Mouse (Mus musculus) T-cell, adult 66 days (primary cell): ENCODE measurements around the gene Rps29. TPM values are rescaled to one million over a fixed set of nuclear protein-coding genes. Genes with fewer than 3 reads are reported as not detected.

ENCODE experiments used
- total RNA-seq, 2 experiments: library from RNA; stranded (reverse); gene quantifications; 3 replicates in 1 of 2; 4 replicates in 1 of 2; pipeline ENCODE4 v1.2.4; 2023

The Rps29 gene
- total RNA-seq: 1,000 to 10,000 TPM; 6,548 to 6,963 TPM

DNA sequence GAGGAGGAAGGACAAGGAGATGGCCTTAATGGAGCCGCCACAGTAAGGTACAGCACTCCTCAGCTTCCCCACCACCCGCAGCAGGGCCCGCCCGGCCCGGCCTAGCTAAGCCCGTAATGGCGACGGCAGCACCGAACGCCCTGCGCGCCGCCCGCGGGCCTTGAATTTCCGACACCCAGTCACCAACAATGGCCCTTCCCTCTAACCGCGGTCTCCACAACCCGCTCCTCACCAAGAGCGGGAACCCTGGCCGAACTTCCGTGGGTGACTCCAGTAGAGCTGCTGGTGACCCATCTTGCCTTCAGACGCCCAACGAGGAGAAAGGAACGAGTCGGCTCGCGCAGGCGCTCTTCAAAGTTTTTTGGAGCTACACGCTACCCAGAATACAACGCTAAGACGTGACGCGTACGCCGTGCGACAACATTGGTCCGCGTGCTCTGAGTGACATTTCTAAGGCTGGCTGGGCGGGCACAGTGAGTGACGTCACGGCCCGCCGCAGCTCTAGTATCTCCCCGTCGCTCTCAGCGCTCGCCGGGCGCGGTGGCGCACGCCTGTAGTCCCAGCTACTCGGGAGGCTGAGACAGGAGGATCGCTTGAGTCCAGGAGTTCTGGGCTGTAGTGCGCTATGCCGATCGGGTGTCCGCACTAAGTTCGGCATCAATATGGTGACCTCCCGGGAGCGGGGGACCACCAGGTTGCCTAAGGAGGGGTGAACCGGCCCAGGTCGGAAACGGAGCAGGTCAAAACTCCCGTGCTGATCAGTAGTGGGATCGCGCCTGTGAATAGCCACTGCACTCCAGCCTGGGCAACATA is at the start of gene Rps29:
TSS of gene Rps29 (minus strand) at position 422 of the 813 bp plus-strand sequence.

DNA sequence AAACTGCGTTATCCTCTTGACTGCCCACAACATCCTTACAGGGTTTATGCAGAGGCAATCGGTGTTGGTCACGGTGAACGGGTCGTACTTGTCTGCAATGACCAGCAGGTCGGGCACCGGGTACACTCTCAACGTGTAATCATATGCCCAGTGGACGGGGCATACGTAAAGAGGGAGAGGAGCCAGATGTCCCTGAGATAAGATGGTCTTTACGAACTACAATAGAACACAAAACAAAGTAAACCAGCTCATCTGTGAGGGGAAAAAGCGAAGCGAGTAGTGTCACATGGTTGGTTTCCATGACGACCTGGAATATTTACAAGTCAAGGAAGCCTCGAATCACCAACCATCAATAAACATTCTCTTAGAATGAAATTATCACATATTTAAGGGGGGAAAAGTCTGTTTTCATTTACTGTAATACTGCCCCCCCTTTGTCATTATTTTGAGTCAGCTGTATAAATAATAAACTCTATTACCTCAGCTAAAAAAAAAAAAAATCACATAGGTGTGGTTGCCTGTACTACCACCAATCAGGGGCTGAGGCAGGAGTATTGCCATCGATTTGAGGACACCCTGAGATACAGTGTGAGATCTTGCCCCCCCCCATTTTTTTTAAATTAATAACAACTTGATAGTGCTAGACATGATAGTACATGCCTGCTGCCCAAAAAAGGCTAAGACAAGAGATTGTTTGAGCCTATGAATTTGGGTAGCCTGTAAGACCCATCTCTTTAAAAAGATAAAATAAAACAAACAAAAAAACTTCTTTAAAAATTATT is 45.3 kb upstream of the Rps29 start, which contains the start of gene Gm49384:
TSS of gene Gm49384 (minus strand) at position 216 of the 782 bp plus-strand sequence.

DNA sequence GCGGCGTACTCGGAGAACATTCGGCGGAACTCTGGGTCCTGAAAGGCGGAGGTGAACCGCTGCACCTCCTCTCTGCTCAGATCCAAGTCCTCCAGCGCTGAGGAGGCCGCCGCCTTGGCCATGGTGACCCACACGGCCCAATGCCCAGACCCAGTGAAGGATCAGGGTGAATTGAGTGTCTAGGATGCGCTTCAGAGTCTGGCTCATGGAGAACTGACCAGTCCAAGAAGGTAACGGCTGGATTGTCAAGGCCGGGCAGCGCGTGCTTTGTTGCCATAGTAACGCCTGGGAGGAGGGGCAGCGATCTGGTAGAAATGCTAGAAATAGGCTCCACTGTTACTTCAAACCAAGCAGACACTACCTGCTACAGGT is 39.2 kb upstream of the Rps29 start, which contains the start of gene Dnaaf2:
TSS of gene Dnaaf2 (minus strand) at position 266 of the 372 bp plus-strand sequence.

DNA sequence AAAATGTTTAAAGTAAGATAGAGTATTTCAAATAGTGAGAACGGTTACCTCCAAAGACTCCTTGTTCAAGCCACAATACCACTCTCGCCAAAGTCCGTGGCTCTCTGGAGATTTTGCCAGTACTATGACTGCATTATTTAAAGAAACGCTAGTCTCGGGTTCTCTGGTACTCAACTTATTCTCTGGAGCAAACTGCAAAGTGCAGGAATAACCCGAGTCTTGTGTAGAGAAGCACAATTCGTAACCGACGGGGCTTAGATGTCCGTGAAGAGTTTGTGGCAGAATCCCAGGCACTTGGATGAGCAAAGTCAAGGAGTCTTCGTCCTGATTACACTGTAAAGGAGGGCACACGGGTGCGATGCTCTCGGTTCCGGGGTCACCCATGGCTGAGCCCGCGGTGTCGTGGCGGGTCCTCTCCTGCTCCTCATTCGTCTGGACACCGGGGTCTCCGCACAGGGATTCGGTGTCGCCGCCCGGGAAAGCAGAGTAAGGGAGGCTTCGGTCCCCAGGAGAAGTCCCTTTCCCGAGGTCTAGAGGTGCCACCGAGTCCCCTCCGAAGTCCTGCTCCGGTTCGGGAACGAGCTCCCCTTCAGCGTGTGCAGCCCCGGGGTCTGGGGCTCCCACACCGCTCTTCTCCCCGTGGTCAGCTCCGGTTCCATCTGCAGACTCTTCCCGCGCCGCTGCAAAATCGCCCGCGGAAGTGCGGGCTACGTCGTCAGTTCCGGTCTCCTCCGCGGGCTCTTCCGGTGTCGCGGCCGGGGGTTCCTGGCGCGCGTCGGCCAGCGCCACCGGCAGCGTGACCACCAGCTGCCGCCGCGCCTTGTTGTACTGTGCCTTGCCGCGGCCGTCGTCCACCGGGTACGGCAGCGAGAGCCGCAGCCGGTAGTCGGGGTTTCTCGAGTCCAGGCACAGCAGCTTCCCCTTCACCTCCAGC is 37.7 kb upstream of the Rps29 start, which contains the start of gene Gm49383:
TSS of gene Gm49383 (minus strand) at position 661 of the 934 bp plus-strand sequence.

DNA sequence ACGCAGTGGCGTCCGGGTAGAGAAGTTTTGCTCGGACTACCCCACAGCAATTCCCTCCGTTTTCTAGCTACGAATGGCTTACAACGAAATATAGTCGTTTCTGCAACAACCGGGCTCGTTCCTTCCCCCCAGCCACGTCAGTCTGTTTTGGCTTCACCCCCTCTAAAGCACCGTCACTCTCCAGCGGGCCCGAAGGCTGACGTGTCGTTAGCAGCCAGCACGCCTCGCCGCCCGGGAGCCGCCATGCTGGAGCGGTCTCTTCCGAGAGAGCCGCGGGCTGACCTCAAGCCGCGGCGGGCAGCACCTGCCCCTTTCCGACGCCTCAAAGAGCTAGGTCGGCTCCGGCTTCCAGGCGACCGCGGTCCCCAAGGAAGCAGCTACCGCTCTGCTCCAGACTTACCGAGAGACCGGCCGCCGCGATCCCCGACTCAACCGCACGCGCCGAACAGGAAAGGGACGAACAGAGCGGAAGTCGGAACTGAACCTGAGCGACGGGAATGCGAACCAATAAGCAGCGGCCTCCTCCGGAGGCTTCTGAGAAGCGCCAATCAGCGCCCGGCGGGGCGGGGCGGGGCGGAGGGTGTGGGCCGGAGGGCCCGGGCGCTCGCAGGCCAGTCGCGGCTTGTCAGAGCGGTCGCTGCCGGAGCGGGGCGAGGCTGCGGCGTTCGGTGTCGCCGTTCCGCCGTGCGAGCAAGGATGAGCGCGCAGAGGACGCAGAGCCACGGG is 24.8 kb upstream of the Rps29 start, which contains the start of the genes Rpl36al and Mgat2:
TSS of gene Rpl36al (minus strand) at position 501 of the 726 bp plus-strand sequence.
TSS of gene Mgat2 (plus strand) at position 575 of the 726 bp plus-strand sequence.

DNA sequence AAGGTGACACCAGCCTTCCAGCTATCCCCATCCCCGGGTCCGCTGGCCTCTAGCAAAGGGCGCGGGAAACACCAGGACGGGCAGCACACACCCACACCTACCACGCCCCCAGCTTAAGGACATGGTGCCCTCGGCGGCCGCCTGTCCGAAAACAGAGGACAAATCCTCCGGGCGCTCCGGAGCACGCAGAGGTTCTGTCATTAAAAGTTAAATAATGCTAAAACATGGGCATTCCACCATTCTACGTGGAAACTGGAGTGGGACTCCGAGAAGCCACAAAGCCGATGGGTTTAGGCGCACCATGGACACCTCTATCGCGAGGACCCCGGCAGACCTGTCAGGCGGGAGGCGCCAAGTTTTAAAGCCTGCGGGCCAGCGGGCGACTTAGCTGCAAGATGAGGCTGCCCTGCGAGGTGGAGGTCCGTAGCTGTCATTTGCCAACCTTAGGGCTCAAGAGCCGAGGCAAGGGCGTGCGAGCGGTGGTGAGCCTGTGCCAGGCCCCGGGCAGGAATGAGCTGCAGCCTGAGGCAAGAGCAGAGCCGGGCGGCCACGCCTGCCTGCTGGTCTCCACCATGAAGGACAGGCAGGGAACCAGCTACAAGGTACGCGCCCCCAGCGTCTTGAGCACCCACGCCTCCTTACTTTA is 9.6 kb upstream of the Rps29 start, which contains the start of gene Lrr1:
TSS of gene Lrr1 (plus strand) at position 354 of the 646 bp plus-strand sequence.

Other genes starting within 250 kb of the Rps29 start
- not detected for gene Lrr1, start 9.6 kb upstream of the Rps29 start, total RNA-seq
- 100 to 1,000 TPM; 458 to 505 TPM for gene Rpl36al, start 24.9 kb upstream of the Rps29 start, total RNA-seq
- gene Mgat2, start 25.0 kb upstream of the Rps29 start, total RNA-seq: 10 to 100 TPM; 36.3 to 42.5 TPM
- 10 to 100 TPM; 12.6 to 12.9 TPM for gene Gm49383, start 37.9 kb upstream of the Rps29 start, total RNA-seq
- gene Dnaaf2, start 39.2 kb upstream of the Rps29 start, total RNA-seq: 1 to 10 TPM; 4.2 to 4.5 TPM
- 1 to 10 TPM; 4.5 to 5.5 TPM for gene Gm49384, start 45.1 kb upstream of the Rps29 start, total RNA-seq
- 10 to 100 TPM; 19.7 to 22.5 TPM for gene Pole2, start 69.0 kb upstream of the Rps29 start, total RNA-seq
- 10 to 100 TPM; 27.0 to 32.3 TPM for gene Klhdc1, start 82.0 kb upstream of the Rps29 start, total RNA-seq
- 10 to 100 TPM; 81.7 to 86.4 TPM for gene Klhdc2, start 137.5 kb upstream of the Rps29 start, total RNA-seq
- 100 to 1,000 TPM in 1 of 2 experiments, 10 to 100 TPM in 1; 99.2 to 103 TPM for gene Nemf, start 198.0 kb upstream of the Rps29 start, total RNA-seq
- gene Arf6, start 213.0 kb upstream of the Rps29 start, total RNA-seq: 100 to 1,000 TPM; 223 TPM
- 1 to 10 TPM; 2.4 to 3.3 TPM for gene Gm9887, start 213.3 kb upstream of the Rps29 start, total RNA-seq